Mouse (Mus musculus) gonadal fat pad, adult 2 months (tissue): ENCODE measurements around the gene Mnd1. TPM values are rescaled to one million over a fixed set of nuclear protein-coding genes. Genes with fewer than 3 reads are reported as not detected.

Experiments used
- DNase-seq: peaks from one replicate; pipeline ENCODE4 v3.0.0-alpha.2; 2012; ENCODE audit warnings: low read depth
- polyA plus RNA-seq: library from polyadenylated mRNA; depleted of rRNA; stranded (reverse); fragments of >200 nt; gene quantifications from 2 replicates; pipeline ENCODE4 v1.2.3, GENCODE M21; 2012

The Mnd1 gene
- polyA plus RNA-seq, 1 experiment = 0.65 TPM

DNA sequence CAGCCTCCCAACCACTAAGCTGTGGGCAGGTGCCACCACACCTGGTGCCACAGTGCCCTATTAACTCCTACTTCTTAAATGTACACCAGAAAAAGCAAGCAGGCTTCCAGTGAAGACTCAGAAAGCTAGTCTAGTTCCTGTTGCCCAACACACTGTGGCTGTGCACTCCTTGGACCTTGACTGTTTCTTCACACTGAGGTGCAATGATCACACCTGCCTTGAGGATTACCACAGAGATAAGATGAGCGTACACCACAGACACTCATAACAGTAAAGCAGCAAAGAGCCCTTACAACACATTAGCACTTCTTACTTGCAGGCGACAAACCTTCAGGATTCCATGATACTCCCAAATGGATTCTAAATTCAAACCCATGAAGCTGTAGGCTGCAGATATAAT is 62.7 kb downstream of the Mnd1 start:
- DNase-seq = no peak

DNA sequence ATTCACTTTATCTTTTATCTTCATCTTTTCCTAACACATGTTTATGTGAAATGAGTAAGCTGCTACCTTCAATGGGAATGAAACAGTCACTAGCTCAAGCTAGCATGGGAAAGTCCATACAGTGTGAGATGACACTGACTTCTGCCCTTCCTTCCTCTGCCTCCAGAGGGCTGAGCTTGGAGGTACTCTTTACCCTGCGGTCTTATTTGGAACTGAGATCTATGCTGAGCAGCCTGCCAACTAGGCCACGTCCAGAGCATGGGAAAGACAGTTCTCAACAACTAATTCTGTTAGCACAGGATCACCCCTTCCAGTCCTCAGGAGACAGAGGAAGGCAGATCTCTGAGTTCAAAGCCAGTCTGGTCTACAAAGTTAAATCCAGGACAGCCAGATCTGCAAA is 64.6 kb downstream of the Mnd1 start:
- DNase-seq = no peak

DNA sequence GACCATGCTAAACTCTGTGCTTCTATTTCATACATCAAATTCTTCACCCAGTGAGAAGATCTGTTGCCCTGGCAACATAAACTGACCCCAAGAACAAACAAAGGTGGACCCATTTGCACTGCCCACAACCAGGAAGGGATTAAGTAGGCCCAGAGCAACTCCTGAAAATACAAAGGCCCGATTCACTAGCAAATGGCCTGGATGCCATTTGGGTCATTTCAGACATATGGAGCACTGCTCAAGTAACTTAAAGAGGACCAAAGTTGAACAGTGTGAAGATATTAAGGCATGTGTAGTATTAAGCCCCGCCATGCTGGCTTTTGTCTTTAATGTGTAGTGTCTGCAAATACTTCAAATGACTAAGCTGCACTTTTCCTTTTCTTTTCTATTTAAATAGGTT is 68.7 kb downstream of the Mnd1 start:
- DNase-seq = no peak

DNA sequence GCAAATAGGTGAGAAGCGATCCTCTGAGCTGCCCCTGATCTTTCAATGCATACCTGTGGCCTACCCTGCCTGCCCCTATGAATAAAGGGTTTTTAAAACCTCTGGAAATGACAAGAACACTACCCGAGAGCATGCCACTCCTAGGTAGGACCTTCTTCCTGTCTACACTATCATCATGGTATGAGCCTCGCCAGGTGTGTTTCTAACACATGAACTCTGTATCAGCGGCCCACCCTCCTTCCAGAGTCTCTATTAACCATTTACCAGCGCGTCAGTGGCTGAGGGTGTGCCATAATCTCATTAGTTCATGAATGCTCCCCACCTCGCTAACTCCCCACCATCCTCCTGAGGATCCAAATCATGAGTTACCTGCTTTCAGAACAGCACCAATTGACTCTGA is 69.2 kb downstream of the Mnd1 start:
- no peak for DNase-seq

DNA sequence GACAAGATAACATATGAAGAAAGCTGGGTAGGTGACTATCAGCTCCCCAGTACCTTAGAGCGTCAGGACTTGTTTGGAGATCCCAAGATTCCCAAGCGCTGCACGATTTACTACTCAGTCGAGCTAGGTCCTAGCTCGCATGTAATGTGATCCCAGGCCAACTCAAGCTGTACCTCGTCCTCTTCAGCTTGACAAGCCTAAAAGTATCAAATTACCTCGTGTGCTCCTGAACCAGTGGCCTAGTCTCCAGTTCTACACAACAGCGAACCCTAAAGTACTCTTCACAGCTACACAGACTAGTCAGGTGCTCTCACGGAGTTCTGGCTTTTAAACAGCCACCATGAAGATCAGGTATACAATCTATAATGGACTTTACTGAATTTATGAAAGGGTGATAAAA is 70.2 kb downstream of the Mnd1 start:
- DNase-seq = no peak

DNA sequence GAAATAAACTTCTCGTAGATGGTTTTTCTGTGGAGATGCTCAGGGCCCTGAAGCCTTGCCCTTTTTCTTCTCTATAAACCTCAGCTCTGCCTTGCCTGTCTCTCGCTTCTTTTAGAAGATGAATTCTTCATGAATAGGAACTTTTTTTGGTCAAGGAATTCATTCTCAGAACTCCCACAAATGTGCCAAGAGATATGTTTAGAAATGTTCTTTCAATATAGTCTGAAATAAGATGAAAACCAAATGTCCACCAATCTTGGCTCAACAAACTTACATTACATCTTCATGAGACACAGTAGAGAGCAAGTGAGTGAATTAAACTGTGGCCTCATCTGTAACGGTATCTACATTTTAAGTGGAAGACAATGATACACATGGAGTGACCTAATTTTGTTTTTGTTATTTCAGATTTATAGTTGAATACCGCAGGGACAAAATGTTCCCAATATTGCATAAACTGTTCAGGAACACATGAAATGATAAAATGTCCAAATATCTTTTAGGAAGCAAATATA is 74.3 kb downstream of the Mnd1 start:
- no peak for DNase-seq

DNA sequence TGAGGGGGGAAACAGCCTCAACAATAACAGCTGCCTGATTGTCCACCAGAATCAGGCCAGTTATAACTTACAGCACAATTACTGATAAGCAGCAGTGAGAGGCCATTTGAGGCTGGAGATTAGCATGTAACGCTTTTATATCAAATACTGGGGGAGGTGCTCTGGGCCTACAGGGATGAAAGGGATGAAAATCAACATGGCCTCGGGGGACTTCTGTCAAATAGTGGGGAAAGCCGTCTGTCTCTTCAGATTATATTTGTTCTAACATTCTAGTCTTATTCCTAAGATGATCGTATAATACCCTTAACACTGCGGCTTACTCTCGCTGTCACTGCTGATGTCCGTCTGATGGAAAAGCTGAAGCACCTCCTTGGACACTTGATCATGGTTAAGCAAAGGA is 75.5 kb downstream of the Mnd1 start:
- DNase-seq = no peak

DNA sequence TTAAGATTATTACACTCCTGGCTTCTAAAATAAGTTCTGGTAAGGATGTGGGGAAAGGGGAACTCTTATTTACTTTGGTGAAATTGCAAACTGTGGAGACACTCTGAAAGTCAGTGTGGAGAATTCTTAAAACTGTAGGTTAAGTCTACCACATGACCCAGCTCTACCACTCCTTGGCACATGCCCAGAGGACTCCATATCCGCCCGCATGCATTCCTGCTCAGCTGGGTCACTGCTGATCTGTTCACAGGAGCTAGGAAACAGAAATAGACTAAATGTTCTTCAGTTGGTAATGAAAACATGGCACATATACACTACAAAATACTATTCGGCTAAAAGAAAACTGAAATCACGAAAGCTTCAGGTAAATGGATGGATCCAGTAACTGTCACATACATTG is 78.1 kb downstream of the Mnd1 start:
- no peak for DNase-seq

DNA sequence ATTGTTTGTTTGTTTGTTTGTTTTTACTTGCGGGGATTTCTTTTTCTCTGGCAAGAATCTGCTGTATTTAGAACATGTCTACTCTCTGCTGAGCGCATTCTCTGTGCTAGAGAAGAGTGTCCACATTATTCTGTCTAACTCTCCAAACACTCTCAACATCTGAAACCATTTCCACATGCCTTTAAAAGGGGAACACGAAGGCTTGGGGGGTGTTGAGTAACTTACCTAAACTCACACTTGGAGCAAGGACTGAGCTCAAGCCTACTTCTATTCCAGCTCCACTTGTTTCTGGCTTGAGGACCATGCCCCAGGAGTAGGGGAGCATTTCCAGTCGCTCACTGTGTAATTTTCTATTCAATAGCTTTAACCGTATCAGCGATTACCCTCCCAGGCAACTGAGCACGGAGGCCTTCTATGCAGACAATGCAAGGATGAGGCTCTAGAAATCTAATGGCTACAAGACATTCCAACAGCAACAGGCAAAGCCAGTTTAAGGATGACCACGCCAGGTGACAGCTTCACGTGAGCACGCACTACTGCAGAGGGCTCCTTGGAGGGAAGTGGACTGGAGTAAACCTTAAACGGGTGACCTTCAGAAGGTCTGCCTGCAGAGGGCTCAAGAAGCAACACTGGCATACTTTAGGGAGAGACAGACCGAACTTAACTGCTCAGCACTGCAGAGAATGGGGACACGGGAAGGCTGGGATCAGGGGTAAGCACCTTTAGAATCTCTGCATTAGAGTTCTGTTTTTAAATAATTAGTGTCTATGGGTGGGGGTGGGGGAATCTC is 78.8 kb downstream of the Mnd1 start:
- no peak for DNase-seq

DNA sequence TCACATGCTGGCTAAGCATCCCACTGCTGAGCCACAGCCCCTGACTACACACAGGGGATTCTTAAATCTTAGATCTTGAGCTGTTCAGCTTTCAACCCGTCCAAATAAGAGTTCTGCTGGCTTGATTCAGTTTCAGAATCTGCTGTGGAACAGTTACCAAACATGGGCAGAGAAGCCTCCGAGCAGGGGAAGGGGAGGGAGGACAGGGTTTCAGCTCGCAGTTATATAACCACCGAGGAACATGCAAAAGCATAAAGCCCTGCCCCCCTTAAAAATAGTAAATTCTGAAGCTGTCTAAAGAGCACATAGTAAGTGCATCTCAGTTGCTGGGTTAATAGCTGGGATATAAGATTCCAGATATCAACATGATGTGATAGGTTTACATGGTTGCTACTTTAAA is 80.1 kb downstream of the Mnd1 start:
- DNase-seq = no peak

DNA sequence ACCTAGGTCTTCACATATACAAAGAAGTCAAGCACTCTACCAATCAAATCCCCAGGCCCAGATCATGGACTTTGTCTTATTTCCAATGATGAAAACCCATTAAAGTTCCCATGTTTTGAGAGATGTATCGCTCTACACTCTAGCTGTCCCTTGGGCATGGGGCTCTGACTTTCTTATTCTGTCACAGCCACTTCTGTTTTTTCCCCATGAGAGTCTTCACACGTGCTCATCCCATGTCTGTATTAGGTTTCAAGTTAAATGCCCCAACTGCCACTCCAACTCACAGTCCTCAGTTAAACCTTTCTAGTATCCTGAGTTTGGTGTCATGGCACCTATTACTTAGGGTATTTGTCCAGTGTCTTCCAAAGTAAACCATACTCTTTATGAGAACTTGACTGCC is 80.8 kb downstream of the Mnd1 start:
- DNase-seq = no peak

DNA sequence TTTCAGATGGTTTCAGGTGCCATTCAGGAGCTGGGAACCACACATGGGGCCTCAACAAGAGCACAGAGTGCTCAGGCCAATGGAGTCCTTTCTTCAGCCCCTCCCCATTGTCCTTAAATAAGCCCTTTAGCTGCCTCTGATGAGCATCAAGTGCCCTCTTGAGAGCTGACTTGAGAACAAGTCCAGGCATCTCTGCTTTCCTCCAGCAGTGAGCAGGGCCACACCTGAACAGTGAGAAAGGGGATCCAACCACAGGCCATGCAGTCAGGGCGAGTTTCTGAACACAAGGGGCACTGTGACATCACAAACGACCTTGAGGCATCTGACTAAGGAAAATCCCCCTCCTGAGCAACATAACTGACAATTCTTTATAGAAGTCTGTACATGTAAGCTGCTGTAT is 83.9 kb downstream of the Mnd1 start:
- DNase-seq = no peak

DNA sequence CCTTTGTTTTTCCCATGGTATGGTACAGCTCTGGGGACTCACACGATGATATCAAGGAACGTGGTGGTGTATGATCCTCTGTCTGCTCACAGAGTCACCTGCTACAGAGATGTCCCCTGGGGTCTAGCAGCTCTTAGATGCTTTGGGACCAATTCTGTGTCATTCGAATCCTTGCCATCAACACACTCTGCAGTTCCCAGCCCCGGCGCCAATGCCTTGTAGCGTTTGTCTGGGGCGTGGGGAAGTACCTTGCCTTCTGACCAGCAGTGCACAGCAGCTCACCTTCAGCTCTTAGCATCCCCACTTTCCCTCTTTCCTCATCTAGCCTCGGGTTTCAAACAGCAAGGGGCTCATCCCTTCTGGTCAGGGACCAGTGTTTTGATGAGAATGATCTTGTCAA is 84.8 kb downstream of the Mnd1 start:
- no peak for DNase-seq

DNA sequence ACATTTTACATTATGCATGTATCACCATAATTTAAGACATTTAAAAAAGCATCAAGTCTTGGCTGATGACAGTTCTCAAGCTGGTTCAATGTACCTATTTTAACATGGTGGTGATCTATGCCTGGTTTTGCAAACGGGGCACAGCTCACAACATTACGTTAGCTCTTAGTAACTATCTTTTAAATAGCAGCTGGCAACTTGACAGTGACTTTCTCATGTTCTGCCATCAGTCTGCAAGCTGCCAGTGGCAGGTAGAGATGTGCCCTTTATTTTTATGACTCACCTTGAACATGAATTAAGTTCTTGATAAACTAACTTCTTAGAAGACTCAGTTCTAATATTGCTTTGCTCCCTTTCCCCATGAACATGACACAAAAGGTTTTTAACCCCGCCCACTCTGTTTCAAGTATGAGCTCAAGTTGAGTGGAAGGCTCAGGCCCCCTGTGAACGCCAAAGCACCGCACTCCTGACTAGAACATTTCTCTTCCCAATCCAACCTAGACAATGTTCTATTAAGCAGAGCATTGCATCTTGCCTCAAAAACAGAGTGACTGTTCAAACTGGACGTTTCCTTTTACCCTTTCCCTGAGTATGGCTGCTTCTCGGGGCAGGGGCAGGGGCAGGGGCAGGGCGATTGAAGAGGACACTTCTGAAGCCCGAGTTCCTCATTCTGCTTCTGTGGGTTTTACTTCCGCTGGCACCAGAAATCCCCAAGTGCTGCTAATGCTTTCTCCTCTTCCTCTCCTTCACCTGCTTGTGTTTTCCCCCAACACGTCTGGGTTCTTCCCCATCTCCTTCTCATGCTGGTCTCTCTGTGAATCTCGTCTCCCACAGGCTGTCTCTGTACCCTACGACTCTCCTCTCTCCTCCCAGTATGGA is 86.5 kb downstream of the Mnd1 start:
- no peak for DNase-seq

DNA sequence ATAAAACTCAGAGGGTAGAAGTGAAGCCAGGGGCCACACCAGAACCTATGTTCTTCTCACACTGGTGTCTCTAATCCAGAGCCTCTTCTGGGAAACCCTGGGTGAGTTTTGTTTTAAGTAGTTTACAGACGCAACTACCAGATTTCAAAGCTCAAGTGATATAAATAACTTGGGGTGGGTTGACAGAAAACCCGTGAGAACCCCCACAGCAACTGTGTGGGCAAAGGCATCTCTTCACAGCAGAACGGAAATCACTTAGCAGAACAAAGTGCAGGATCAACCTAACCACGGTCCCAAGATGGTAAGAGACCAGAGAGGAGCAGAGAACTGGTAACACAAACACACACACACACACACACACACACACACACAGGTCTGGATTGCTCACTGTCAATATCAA is 89.8 kb downstream of the Mnd1 start:
- DNase-seq = no peak

DNA sequence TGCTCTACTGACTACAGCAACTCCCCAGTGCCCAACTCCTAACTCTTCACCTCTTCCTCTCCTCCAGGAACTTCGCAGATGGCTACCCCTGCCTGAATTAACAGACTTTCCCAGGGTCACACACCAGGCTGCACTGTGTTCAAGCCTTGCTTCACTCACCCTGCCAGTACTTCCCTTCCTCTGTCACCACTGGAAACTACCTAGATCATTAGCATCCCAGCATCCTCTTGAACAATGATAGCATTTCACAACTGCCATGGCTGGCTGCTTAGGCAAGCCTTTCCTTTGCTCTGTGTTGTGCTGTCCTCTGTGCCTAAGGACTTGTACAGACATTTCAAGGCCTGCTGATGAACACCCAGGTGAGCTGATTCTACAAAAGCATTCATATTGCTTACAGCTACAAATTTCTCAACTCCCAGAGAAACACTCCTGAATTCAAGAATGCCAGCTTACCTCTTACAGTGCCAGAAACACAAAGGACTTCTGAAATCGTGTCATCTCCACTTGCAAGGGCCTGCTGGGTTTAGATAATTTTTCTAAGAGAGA is 92.1 kb downstream of the Mnd1 start:
- DNase-seq = no peak

DNA sequence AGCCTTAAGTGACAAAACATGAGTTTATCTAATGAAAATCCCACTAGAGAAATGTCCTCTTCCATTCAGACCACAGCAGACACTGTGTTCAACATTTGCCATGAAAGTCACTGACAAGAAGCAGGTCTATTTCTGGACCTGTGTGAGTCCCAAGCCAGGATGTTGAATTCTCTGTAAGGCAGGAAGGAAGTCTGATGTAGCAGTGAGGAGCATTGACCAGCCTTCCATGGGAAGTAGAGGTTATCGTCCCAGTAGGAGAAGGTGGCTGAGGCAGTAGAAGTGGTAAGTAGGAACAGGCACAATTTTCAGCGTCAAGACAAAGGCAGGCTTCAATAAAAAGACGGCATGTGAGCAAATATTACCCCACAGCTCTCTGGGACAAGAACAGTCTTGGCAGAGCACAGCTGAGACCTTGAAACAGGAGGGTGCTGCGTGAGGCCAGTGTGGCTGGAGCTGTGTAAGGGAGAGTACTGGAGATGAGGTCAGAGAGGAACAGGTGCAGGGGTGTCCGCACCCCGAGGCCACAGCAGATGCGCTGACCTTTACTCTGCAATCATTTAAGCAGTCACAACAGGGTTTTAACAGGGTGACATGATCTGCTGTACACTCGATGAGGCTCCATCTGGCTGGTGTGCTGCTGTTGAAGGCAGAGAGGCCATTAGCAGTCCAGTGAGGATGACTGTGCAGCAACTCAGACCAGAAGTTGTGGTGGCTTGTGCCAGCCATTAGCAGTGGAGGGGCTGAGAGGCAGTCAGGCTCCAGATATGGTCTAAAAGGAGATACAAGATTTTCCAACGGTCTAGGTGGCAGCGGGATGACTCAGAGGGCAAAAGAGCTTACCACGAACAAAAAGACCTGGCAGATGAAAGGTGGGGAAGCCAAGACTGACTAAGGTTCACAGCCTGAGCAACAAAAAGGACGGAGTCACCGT is 93.8 kb downstream of the Mnd1 start:
- DNase-seq = no peak

DNA sequence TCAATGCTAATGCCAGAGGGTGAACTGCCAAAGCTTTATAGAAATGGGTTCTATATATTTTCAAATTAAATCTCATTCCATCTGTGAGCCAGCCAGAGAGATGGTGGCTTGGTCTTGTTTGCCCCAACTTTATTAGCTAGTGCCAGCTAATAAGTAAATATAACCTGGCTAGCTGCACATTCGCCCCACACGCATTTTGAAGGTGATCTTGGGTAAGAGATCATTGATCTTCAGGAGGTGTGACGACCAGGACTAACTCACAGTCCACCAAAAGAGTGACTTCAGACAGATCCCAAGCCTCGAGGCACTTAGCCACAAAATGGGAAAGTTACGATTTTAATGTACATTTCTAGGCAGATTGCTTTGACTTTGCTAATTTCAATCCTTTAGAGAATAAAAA is 94.6 kb downstream of the Mnd1 start:
- no peak for DNase-seq

DNA sequence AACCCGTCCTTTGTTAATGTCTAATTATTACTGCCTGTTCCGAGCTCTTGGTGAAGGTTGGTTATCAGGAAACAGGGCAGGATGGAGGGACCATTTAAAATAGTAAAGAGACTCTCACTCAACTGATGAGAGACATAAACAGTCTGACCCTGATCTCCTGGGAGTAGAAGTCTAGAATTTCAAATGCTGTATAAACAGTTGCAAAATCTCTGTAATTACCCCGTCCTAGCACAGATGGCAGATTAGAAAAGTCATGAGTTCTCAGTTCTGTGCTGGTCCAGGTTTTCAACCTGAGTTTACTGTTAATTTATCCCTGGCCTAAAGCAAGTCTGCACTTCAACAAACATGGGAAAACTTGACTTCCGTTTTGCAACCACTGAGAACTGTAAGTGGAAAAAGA is 95.5 kb downstream of the Mnd1 start:
- no peak for DNase-seq

DNA sequence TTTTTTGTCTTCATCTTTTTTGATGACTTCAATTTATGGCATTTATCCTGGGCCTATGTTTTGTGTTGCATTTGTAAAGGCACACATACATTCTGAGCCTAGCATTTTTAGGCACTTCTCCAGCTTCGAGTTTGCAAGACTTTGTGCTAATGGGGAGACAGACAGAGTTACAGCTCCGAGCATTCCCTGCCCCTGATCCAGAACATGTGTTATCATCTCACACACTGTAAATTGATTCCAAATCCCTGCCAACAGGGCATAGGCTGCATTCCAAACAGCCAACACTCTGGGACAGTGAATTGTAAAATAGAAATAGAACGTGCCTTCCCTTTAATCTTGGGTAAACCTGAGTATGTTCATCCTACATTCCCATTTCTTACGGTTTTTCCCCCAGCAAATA is 95.9 kb downstream of the Mnd1 start:
- DNase-seq = no peak

DNA sequence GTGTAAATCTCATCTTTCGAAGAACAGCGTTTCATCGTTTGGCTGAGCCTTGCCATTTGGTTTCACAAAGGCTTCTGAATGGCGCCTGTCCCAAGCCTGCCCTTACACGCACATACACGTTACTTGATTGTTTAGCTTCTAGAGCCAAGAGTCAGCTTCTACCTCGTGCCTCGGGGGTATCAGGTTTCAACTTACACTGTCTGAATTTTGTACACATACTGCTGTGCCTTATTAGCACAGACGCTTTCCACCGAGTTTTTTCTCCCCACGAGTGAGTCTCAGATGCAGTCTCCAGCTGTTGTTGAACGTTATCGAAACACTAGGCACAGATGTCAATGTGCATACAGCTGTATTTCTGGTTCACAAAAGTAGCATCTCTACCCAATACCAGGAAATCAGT is 96.3 kb downstream of the Mnd1 start:
- no peak for DNase-seq

DNA sequence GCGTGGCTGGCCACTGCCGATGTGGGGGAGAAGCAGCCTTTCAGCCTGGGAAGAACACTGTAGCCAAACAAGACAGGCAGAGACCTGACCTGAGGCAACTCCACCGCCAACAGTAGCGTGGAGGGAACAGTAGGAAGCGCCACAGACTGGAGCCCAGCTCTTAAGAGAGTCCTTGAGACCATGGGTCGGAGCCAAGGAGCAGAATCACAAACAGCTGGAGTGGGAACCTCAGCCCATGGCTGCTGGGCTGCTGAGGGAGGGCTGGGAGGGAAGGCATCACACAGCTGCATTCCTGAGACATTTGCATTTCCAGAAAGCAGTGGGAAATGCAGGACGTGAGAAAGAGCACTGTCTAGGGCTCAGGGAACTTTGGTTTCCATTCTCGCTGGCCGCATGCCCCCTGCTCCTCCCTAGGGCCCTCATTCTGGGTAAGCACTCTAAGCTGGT is 106.8 kb downstream of the Mnd1 start:
- DNase-seq = no peak
